Mouse (Mus musculus) lung, embryonic 16.5 days (tissue): ENCODE measurements at regions not wholly inside any gene's neighbourhood (a gene's known extent, or its start where the extent isn't known, plus 50 kb on each side); places are given as distances from the start of the nearest gene placed in this dataset.

Experiments used
- ATAC-seq: fragments of 200-750 bp; cut with Nextera tagmentation; 2 replicates; pipeline ENCODE4 v1.8.0; 2017; ENCODE audit warnings: low read depth, mild to moderate bottlenecking, moderate library complexity
- H3K27ac ChIP-seq: fragments of 300-500 bp; sonication (generic); 2 replicates; pipeline ENCODE4 v1.5.1; 2014; ENCODE audit warnings: mild to moderate bottlenecking, control low read depth, low read length
- H3K27me3 ChIP-seq: fragments of 300-500 bp; sonication (generic); 2 replicates; pipeline ENCODE4 v1.6.1; 2014; ENCODE audit warnings: low read depth, low read length, mixed read lengths; ENCODE audit not compliant: control insufficient read depth, insufficient read depth
- H3K36me3 ChIP-seq: fragments of 300-500 bp; sonication (generic); 2 replicates; pipeline ENCODE4 v1.6.1; 2014; ENCODE audit warnings: low read length; ENCODE audit not compliant: control insufficient read depth, insufficient read depth
- H3K4me1 ChIP-seq: fragments of 300-500 bp; sonication (generic); replicated peaks from 2 replicates; pipeline ENCODE4 v1.6.1; 2014; ENCODE audit warnings: low read length, mixed read lengths; ENCODE audit not compliant: control insufficient read depth, insufficient read depth
- H3K4me2 ChIP-seq: fragments of 300-500 bp; sonication (generic); 2 replicates; pipeline ENCODE4 v1.6.1; 2014; ENCODE audit warnings: low read depth, low read length, control low read depth
- H3K4me3 ChIP-seq: fragments of 300-500 bp; sonication (generic); 2 replicates; pipeline ENCODE4 v1.5.1; 2014; ENCODE audit warnings: mild to moderate bottlenecking, low read length, control low read depth
- H3K9ac ChIP-seq: fragments of 300-500 bp; sonication (generic); 2 replicates; pipeline ENCODE4 v1.6.1; 2014; ENCODE audit warnings: low read length, control low read depth
- H3K9me3 ChIP-seq: fragments of 300-500 bp; sonication (generic); 2 replicates; pipeline ENCODE4 v1.6.1; 2016; ENCODE audit warnings: low read length; ENCODE audit not compliant: control insufficient read depth
- WGBS: fragments of 180-500 bp; shearing (Covaris S2); extraction: QIAGEN DNeasy Blood & Tissue Kit; methylation state at CpG from one replicate; pipeline ENCODE4 v1.1.7; 2014; 5-methylcytosine and 5-hydroxymethylcytosine counted together

DNA sequence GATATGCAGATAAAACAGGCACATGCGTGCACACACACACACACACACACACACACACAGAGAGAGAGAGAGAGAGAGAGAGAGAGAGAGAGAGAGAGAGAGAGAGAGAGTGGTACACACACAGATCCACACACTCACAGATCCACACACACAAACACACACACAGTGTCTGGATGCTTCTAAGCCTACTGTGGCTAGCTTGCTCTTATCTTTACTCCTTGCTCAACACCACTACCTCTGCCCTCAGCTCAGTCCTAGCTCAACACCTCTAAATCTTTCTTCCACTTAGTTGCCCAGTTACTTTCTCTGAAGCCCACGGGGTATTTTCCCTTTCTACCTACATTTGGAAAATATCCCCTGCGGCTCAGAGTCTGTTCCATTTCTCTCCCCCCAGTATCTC, 555.9 kb upstream of the Klhl1 start:
- ATAC-seq: no peak
- Histone ChIP-seq H3K9ac (no peak overlapping the region), H3K27ac (no peak overlapping the region), H3K4me3 (no peak overlapping the region), H3K36me3 (no peaks in the 10 kb centered on the region), H3K4me1 (no peaks in the 10 kb centered on the region), H3K9me3 (no peaks in the 10 kb centered on the region), H3K4me2 (no peak overlapping the region), H3K27me3 (no peaks in the 10 kb centered on the region)
- WGBS: 78% methylated on average over 3 of the region's 3 CpGs

DNA sequence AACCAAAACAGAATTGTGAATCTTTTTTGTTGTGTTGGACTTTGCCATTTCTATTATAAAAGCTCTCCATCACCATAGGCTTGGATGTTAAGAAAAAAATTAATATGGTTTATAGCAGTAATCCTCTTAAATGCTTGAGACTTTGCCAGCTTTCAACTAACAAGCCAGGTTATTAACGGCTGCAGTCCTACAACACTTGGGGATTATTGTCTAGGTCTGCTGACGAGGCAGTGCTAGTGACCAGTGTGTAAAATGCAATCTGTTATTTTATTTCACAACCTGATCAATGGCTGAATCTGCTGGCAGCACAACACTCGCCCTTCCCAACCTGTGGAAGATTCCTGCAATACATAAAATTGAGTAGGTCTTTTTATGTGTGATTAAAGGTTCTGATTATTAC, 549.9 kb upstream of the Klhl1 start:
- no peak overlapping the region for H3K4me2 ChIP-seq
- no peak overlapping the region for H3K4me3 ChIP-seq
- no peaks in the 10 kb centered on the region for H3K36me3 ChIP-seq
- no peaks in the 10 kb centered on the region for H3K27me3 ChIP-seq
- WGBS: 49% methylated on average over 3 of the region's 3 CpGs
- no peaks in the 10 kb centered on the region for H3K4me1 ChIP-seq
- no peak for ATAC-seq
- H3K27ac ChIP-seq: no peak overlapping the region
- H3K9ac ChIP-seq: no peak overlapping the region
- no peaks in the 10 kb centered on the region for H3K9me3 ChIP-seq

DNA sequence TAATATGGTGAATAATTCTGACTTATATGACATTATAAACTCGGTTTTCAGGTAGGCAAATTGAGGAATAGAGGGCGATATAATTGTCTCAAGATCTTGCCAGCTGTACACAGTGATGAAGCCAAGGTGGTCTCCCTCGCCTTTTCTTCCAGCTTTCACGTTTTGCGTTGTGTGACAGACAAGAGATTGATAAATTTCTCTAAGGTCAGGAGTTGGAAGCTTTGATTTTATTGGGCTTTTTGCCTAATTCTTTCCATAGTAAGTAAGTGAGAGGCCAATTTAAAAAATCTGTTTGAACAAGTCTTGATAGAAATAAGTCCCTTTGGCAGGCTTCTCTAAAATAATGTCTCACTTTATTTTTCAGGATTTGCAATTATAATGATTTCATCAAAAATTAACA, 549.4 kb upstream of the Klhl1 start:
- H3K4me3 ChIP-seq: no peak overlapping the region
- H3K4me2 ChIP-seq: no peak overlapping the region
- no peaks in the 10 kb centered on the region for H3K36me3 ChIP-seq
- H3K9me3 ChIP-seq: no peaks in the 10 kb centered on the region
- no peak for ATAC-seq
- H3K4me1 ChIP-seq: no peaks in the 10 kb centered on the region
- no peak overlapping the region for H3K27ac ChIP-seq
- H3K27me3 ChIP-seq: no peaks in the 10 kb centered on the region
- no peak overlapping the region for H3K9ac ChIP-seq
- WGBS: 54% methylated on average over 5 of the region's 5 CpGs

DNA sequence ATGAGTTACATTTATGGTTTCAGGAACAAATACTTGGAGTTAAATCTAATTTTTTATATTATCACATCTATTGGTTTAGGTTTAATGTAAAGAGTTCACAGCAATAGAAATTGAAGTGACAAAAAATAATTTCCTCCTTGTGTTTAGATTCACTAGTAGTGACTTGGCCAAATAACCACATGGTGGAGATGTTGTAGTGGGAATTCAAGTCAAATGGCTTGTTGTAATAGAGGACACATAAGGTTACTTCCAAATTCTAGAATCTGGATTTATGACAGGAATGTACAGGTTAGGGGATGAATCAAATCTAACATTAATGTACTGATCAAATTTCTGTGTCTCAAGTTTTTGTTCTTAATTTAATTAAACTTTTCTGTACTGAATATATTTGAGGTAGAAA, 526.4 kb upstream of the Klhl1 start:
- Histone ChIP-seq H3K9me3 (no peaks in the 10 kb centered on the region), H3K4me2 (no peak overlapping the region), H3K4me3 (no peak overlapping the region), H3K4me1 (no peaks in the 10 kb centered on the region), H3K27me3 (no peaks in the 10 kb centered on the region), H3K36me3 (no peaks in the 10 kb centered on the region), H3K27ac (no peak overlapping the region), H3K9ac (no peak overlapping the region)
- no peak for ATAC-seq

DNA sequence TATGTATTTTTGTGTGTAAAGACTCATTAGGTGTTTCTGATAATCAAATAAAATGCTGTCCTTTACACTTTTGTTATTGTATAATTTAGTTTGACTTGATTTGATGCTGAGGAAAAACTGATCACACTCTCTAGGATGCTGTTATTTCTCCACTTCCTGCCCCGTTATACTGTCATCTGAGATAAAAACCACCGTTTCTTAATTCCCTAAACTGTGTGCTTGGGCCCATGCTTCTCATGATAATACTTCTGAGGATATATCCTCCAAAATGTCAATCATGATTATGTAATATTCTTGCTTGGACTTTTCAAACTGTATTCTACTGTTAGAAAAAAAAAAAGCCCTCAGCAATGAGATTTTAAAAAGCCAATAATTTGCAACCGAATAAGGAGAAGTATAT, 520.9 kb upstream of the Klhl1 start:
- no peak overlapping the region for H3K4me2 ChIP-seq
- H3K4me3 ChIP-seq: no peak overlapping the region
- ATAC-seq: no peak
- no peak overlapping the region for H3K9ac ChIP-seq
- H3K36me3 ChIP-seq: no peaks in the 10 kb centered on the region
- H3K27ac ChIP-seq: no peak overlapping the region
- 70% methylated on average over 3 of the region's 3 CpGs for WGBS
- H3K9me3 ChIP-seq: no peaks in the 10 kb centered on the region
- no peaks in the 10 kb centered on the region for H3K27me3 ChIP-seq
- no peaks in the 10 kb centered on the region for H3K4me1 ChIP-seq

DNA sequence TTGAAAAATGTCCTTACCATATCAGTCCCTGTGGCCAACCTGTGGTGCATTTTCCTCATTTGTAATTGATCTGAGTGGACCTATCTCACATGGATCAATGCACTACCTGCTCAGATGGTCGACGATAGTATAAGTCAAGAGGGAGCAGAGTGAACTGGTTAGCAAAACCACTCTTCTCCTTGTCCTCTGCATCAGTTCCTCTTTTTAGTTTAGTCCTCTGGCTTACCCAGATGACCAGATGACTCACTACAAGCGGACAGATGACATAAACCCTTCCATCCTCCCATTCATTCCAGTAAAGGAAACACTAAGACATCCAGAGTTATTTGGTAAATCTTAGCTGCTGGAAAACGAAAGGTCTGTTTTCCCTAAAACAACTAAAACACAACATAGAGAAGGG, 509.6 kb upstream of the Klhl1 start:
- no peak overlapping the region for H3K4me2 ChIP-seq
- no peak for ATAC-seq
- H3K27ac ChIP-seq: no peak overlapping the region
- no peaks in the 10 kb centered on the region for H3K27me3 ChIP-seq
- 74% methylated on average over 4 of the region's 4 CpGs for WGBS
- H3K4me3 ChIP-seq: no peak overlapping the region
- H3K4me1 ChIP-seq: no peaks in the 10 kb centered on the region
- H3K9me3 ChIP-seq: no peaks in the 10 kb centered on the region
- H3K36me3 ChIP-seq: no peaks in the 10 kb centered on the region
- H3K9ac ChIP-seq: no peak overlapping the region

DNA sequence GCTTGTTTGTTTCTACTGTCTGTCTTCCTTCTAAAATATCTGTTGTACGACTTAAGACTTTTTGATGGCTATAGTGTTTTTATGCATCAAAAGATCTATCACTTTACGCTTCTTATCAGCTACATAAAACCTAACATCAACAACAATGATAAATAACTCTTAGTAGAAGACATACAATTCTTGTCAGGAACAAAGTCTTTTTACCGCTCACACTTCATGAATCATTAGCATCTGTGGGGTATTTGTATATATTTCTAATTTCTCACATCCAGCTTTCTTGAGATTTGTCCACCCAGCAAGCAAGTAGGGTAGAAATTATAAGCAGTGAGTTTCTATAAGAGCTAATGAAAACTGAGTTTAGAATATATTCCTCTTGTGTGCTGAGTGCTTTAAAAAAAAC, 487.4 kb upstream of the Klhl1 start:
- Histone ChIP-seq H3K4me3 (no peak overlapping the region), H3K27ac (no peak overlapping the region), H3K9me3 (no peaks in the 10 kb centered on the region), H3K9ac (no peak overlapping the region), H3K27me3 (no peaks in the 10 kb centered on the region), H3K36me3 (no peaks in the 10 kb centered on the region), H3K4me2 (no peak overlapping the region), H3K4me1 (no peaks in the 10 kb centered on the region)
- 45% methylated on average over 3 of the region's 3 CpGs for WGBS
- no peak for ATAC-seq

DNA sequence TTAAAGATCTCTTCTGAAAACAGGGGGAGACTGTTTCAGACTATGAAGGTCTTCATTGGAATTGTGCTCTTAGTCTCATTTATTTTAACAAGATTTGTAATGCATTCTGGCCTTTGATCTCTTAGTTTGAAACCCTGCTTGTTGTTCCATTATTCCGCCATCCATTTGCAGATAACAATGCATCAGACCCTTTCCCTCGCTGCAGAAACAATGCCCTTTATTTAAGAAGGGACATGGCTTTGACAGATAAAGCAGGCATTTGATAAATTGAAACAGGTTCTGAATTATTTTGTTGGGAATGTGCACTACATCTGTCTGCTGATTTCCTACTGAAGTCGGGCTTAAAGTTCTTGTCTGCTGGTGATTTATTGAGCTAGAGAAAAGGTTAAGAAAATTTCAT, 476.2 kb upstream of the Klhl1 start:
- Histone ChIP-seq H3K9me3 (no peaks in the 10 kb centered on the region), H3K27ac (no peak overlapping the region)
- 28% methylated on average over 3 of the region's 3 CpGs for WGBS

DNA sequence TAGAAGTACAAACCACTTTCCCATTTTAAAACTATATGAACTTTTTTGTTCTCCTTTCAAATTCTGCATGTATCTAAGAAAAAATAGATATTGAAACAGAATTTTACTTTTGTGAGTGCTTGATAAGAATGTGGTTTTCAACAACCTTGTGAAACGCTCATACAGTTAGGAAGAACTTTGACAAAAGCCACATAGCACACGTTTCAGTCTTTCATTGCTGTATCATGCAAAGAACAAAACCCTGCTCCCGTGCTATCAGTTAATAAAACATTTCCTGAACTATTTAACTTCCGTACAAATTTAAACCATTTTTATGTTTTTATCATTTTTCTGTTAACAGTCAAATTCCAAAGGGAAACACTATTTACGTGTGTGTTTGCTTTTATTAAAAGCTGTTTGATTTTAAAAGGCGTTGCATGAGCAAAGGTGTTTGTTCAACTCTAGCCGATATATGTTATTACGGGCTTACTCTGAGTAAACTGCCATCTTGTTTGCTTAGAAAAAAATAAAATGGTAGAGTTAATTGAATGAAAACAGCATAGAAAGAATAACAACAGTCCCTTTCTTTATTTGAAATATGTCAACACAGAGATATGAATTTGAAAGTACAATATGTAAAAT, 471.8 kb upstream of the Klhl1 start:
- Histone ChIP-seq H3K9me3 (no peaks in the 10 kb centered on the region), H3K36me3 (no peaks in the 10 kb centered on the region), H3K27me3 (no peaks in the 10 kb centered on the region), H3K4me2 (no peak overlapping the region), H3K9ac (no peak overlapping the region), H3K4me3 (no peak overlapping the region), H3K27ac (no peak overlapping the region), H3K4me1 (no peaks in the 10 kb centered on the region)
- 34% methylated on average over 8 of the region's 8 CpGs for WGBS
- no peak for ATAC-seq

More for the DNA sequence above, 476.2 kb upstream of the Klhl1 start:
- no peak overlapping the region for H3K4me2 ChIP-seq
- H3K9ac ChIP-seq: no peak overlapping the region
- no peaks in the 10 kb centered on the region for H3K36me3 ChIP-seq
- no peaks in the 10 kb centered on the region for H3K27me3 ChIP-seq
- H3K4me1 ChIP-seq: no peaks in the 10 kb centered on the region
- ATAC-seq: no peak
- no peak overlapping the region for H3K4me3 ChIP-seq

DNA sequence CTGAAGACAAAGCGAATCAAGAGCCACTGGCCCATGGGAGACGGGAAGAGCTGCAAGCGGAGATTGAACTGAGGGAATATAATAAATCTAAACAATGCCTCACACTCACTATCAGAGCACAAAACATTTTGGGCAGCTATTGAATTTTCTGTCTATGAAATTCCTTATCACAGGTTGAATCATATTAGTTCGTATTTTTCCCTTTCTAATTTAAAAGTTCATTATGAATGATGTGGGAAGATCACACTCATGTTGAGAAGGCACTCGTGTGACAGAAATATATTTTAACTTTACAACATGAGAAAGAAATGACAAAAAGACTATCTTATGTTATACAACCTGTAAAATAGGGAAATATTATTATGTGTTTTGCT, 444.2 kb upstream of the Klhl1 start:
- H3K27me3 ChIP-seq: no peaks in the 10 kb centered on the region

More for the DNA sequence above, 444.2 kb upstream of the Klhl1 start:
- no peak overlapping the region for H3K9ac ChIP-seq
- WGBS: 60% methylated on average over 5 of the region's 5 CpGs
- no peak for ATAC-seq
- H3K4me2 ChIP-seq: no peak overlapping the region
- no peak overlapping the region for H3K27ac ChIP-seq
- H3K36me3 ChIP-seq: no peaks in the 10 kb centered on the region
- no peaks in the 10 kb centered on the region for H3K9me3 ChIP-seq
- no peaks in the 10 kb centered on the region for H3K4me1 ChIP-seq
- H3K4me3 ChIP-seq: no peak overlapping the region
